In genomic region chr2:32740916-32741272, GRCm38 (mm10) we compare ENCODE assay signal across 9 mouse cellular contexts. TPM values are rescaled to one million over a fixed set of nuclear protein-coding genes. Genes with fewer than 3 reads are reported as not detected.
DNase-seq lines count a peak whose midpoint lies in the region; ATAC-seq lines count a peak whose summit lies in the region.
"Had no signal": no experiment of that assay in that cellular context is flagged by ENCODE, and none has a peak within 500 bp of the region (broad histone marks: within the 10 kb centered on the region; RNA-seq: fewer than 3 reads in every experiment).

TSS of gene 6330409D20Rik (minus strand) at chr2:32741016.

- H3K4me1 ChIP-seq in heart, embryonic 13.5 days: peaks cover 31% of the 10 kb centered on the region
- H3K4me1 ChIP-seq in brown adipose tissue, adult 24 weeks (ENCODE audit: control insufficient read depth, insufficient read depth, insufficient read length, low read length): peaks cover 22% of the 10 kb centered on the region
- peaks cover 52% of the 10 kb centered on the region for H3K4me1 ChIP-seq in hindbrain, embryonic 13.5 days (replicated peaks)
- H3K4me1 ChIP-seq in midbrain, embryonic 11.5 days (ENCODE audit: control insufficient read depth, insufficient read depth, low read length): peaks cover 22% of the 10 kb centered on the region

- H3K27ac ChIP-seq in heart, embryonic 13.5 days (replicated peaks): no peak within 1 kb of the TSS
- peak within 1 kb of the TSS; percentile 32; the same call in 1 of the 2 replicates for H3K27ac ChIP-seq in brown adipose tissue, adult 24 weeks (replicated peaks; ENCODE audit: low read depth, low read length)
- peak within 1 kb of the TSS; percentile 94 for H3K27ac ChIP-seq in hindbrain, embryonic 13.5 days
- peak within 1 kb of the TSS; percentile 69 for H3K27ac ChIP-seq in midbrain, embryonic 11.5 days (ENCODE audit: low read depth, low read length)
- H3K27ac ChIP-seq: macrophage had no signal

- WGBS in heart, embryonic 13.5 days: 12% methylated on average over 11 of the region's 11 CpGs
- WGBS in hindbrain, embryonic 13.5 days: 9% methylated on average over 11 of the region's 11 CpGs
- WGBS in midbrain, embryonic 11.5 days: 13% methylated on average over 11 of the region's 11 CpGs

- intact Hi-C loops in heart, postnatal 36 days (cut with DNase I): loop anchor here (2.0 kb wide), 1 partner anchor 14 kb away; no protein-coding TSS in a partner anchor

- H3K36me3 ChIP-seq in heart, embryonic 13.5 days: peaks cover 23% of the 10 kb centered on the region
- H3K36me3 ChIP-seq in hindbrain, embryonic 13.5 days: peaks cover 26% of the 10 kb centered on the region
- H3K36me3 ChIP-seq in midbrain, embryonic 11.5 days (ENCODE audit: control insufficient read depth, insufficient read depth, low read length): peaks cover under 1% of the 10 kb centered on the region; the same call in 1 of the 2 replicates

- no peak for ATAC-seq in heart, embryonic 13.5 days (ENCODE audit: extremely low read depth, insufficient number of reproducible peaks, low FRiP score, low TSS enrichment)
- no peak for ATAC-seq in hindbrain, embryonic 13.5 days (ENCODE audit: low FRiP score)
- no peak for ATAC-seq in midbrain, embryonic 11.5 days (ENCODE audit: low FRiP score)

- H3K4me3 ChIP-seq in heart, embryonic 13.5 days: peak within 1 kb of the TSS; percentile 52
- peak within 1 kb of the TSS; percentile 32 for H3K4me3 ChIP-seq in brown adipose tissue, adult 24 weeks (ENCODE audit: insufficient read depth, low read depth, low read length)
- H3K4me3 ChIP-seq in hindbrain, embryonic 13.5 days: peak within 1 kb of the TSS; percentile 79
- peak within 1 kb of the TSS; percentile 75 for H3K4me3 ChIP-seq in midbrain, embryonic 11.5 days (ENCODE audit: low read depth, low read length)

- H3K9me3 ChIP-seq in heart, embryonic 13.5 days: no peaks in the 10 kb centered on the region
- no peaks in the 10 kb centered on the region for H3K9me3 ChIP-seq in hindbrain, embryonic 13.5 days
- no peaks in the 10 kb centered on the region for H3K9me3 ChIP-seq in midbrain, embryonic 11.5 days (ENCODE audit: control insufficient read depth, low read length)

- peak within 1 kb of the TSS; percentile 76 for H3K4me2 ChIP-seq in heart, embryonic 13.5 days
- peak within 1 kb of the TSS; percentile 79 for H3K4me2 ChIP-seq in hindbrain, embryonic 13.5 days
- peak within 1 kb of the TSS; percentile 98 for H3K4me2 ChIP-seq in midbrain, embryonic 11.5 days

- DNase-seq in heart, postnatal 36 days: no peak
- DNase-seq in midbrain, embryonic 11.5 days (ENCODE audit: low spot score, missing footprints): no peak
- no peak for DNase-seq in right cerebral cortex, postnatal 4 days
- DNase-seq in gastrocnemius, postnatal 25 days: no peak
- DNase-seq in cerebellum, adult 9-10 months: no peak

- H3K27me3 ChIP-seq in heart, embryonic 13.5 days (replicated peaks): peaks cover 50% of the 10 kb centered on the region
- 0 out of 2 replicates have a peak, but pooled peaks cover 11% of the 10 kb centered on the region for H3K27me3 ChIP-seq in hindbrain, embryonic 13.5 days
- peaks cover 2% of the 10 kb centered on the region for H3K27me3 ChIP-seq in midbrain, embryonic 11.5 days (ENCODE audit: control insufficient read depth, insufficient read depth, low read length)

- peak within 1 kb of the TSS; percentile 73 for H3K9ac ChIP-seq in heart, embryonic 13.5 days
- peak within 1 kb of the TSS; percentile 95 for H3K9ac ChIP-seq in hindbrain, embryonic 13.5 days
- peak within 1 kb of the TSS; percentile 77 for H3K9ac ChIP-seq in midbrain, embryonic 11.5 days (ENCODE audit: low read length)

RNA-seq across cellular contexts. Expression of gene 6330409D20Rik, which starts in this region (rescaled TPM):
- 0.18 and 0.28 TPM in 2 replicates for polyA plus RNA-seq in heart, embryonic 13.5 days (2015; fragmentation: Nextera tagmentation; extraction: Ambion mirVana)
- total RNA-seq in heart, postnatal 36 days (2021): not detected
- not detected in 2 replicates for polyA plus RNA-seq in brown adipose tissue, adult 24 weeks (2012; ENCODE audit: insufficient read depth, insufficient read length, missing spikeins)
- polyA plus RNA-seq in hindbrain, embryonic 13.5 days (2015; fragmentation: Nextera tagmentation; extraction: Ambion mirVana): 3.3 and 3.7 TPM in 2 replicates
- polyA plus RNA-seq in midbrain, embryonic 11.5 days (2014; fragmentation: Nextera tagmentation; extraction: Ambion mirVana): 2.0 and 3.0 TPM in 2 replicates
- total RNA-seq in gastrocnemius, postnatal 25 days (2021): not detected
- polyA plus RNA-seq: macrophage had no signal
